Mouse (Mus musculus) midbrain, embryonic 13.5 days (tissue): Measurements from ENCODE around the gene Nkrf. TPM values are rescaled to one million over a fixed set of nuclear protein-coding genes. Genes with fewer than 3 reads are reported as not detected.
A peak's percentile ranks its signal among the peaks of the same experiment; 100 is the strongest.

ENCODE experiments used
- ATAC-seq: fragments of 200-750 bp; cut with Nextera tagmentation; 2 replicates; pipeline ENCODE4 v1.8.0; 2017; ENCODE audit warnings: mild to moderate bottlenecking, moderate TSS enrichment, moderate library complexity
- H3K27ac ChIP-seq: fragments of 300-500 bp; sonication (generic); 2 replicates; pipeline ENCODE4 v1.5.1; 2015; ENCODE audit warnings: inconsistent platforms, mild to moderate bottlenecking, moderate library complexity
- H3K27me3 ChIP-seq: fragments of 300-500 bp; sonication (generic); 2 replicates; pipeline ENCODE4 v1.6.1; 2015; ENCODE audit warnings: mild to moderate bottlenecking, inconsistent platforms
- H3K36me3 ChIP-seq: fragments of 300-500 bp; sonication (generic); 2 replicates; pipeline ENCODE4 v1.6.1; 2015; ENCODE audit warnings: mild to moderate bottlenecking, inconsistent platforms
- H3K4me1 ChIP-seq: fragments of 300-500 bp; sonication (generic); replicated peaks from 2 replicates; pipeline ENCODE4 v1.6.1; 2015; ENCODE audit warnings: inconsistent platforms
- H3K4me2 ChIP-seq: fragments of 300-500 bp; sonication (generic); replicated peaks from 2 replicates; pipeline ENCODE4 v1.6.1; 2015; ENCODE audit warnings: moderate library complexity, mild to moderate bottlenecking, inconsistent platforms
- H3K4me3 ChIP-seq: fragments of 300-500 bp; sonication (generic); replicated peaks from 2 replicates; pipeline ENCODE4 v1.5.1; 2015; ENCODE audit warnings: mild to moderate bottlenecking, inconsistent platforms
- H3K9ac ChIP-seq: fragments of 300-500 bp; sonication (generic); replicated peaks from 2 replicates; pipeline ENCODE4 v1.6.1; 2015; ENCODE audit warnings: mild to moderate bottlenecking, inconsistent platforms
- H3K9me3 ChIP-seq: fragments of 300-500 bp; sonication (generic); 2 replicates; pipeline ENCODE4 v1.6.1; 2016; ENCODE audit warnings: mild to moderate bottlenecking, inconsistent platforms
- WGBS: fragments of 180-500 bp; shearing (Covaris S2); methylation state at CpG from one replicate; pipeline ENCODE4 v1.1.7; 2015; 5-methylcytosine and 5-hydroxymethylcytosine counted together
- polyA plus RNA-seq: library from polyadenylated mRNA; unstranded; fragments of >200 nt; fragmentation: Nextera tagmentation; extraction: Ambion mirVana; gene quantifications from 2 replicates; pipeline ENCODE4 v1.2.1, GENCODE M21; 2015

Gene Nkrf
- polyA plus RNA-seq: 12.4 and 14.6 TPM in 2 replicates

- ATAC-seq: peak; percentile 77
- WGBS: 24% methylated on average over 33 of the region's 47 CpGs
- H3K27me3 ChIP-seq: no peaks in the 10 kb centered on the region
Measured at GRCm38 (mm10) chrX:36902321-36903114, at the start of gene Nkrf. Gene Nkrf (minus strand): TSS chrX:36902899.

GRCm38 (mm10) chrX:36941106-36941505 is 38.4 kb upstream of the Nkrf start:
- H3K4me2 ChIP-seq: no peak overlapping the region
- H3K36me3 ChIP-seq: peaks cover 12% of the 10 kb centered on the region
- 94% methylated on average over 3 of the region's 3 CpGs for WGBS
- no peak overlapping the region for H3K27ac ChIP-seq
- ATAC-seq: no peak
- no peak overlapping the region for H3K9ac ChIP-seq
- H3K27me3 ChIP-seq: no peaks in the 10 kb centered on the region
- no peaks in the 10 kb centered on the region for H3K9me3 ChIP-seq
- no peak overlapping the region for H3K4me3 ChIP-seq
- no peaks in the 10 kb centered on the region for H3K4me1 ChIP-seq

More at GRCm38 (mm10) chrX:36902321-36903114, at the start of gene Nkrf:
- peak within 1 kb of the TSS; percentile 87 for H3K27ac ChIP-seq
- peak within 1 kb of the TSS; percentile 59 for H3K4me3 ChIP-seq
- peaks cover 6% of the 10 kb centered on the region for H3K4me1 ChIP-seq
- peak within 1 kb of the TSS; percentile 74 for H3K9ac ChIP-seq
- peak within 1 kb of the TSS; percentile 56 for H3K4me2 ChIP-seq
- no peaks in the 10 kb centered on the region for H3K9me3 ChIP-seq
- no peaks in the 10 kb centered on the region for H3K36me3 ChIP-seq

- Histone ChIP-seq H3K9me3 (no peaks in the 10 kb centered on the region), H3K36me3 (peaks cover 12% of the 10 kb centered on the region), H3K4me2 (no peak overlapping the region), H3K4me1 (no peaks in the 10 kb centered on the region), H3K27me3 (no peaks in the 10 kb centered on the region), H3K27ac (no peak overlapping the region), H3K9ac (no peak overlapping the region), H3K4me3 (no peak overlapping the region)
- WGBS: 85% methylated on average over 4 of the region's 4 CpGs
- ATAC-seq: no peak
Measured at GRCm38 (mm10) chrX:36939806-36940413, 37.2 kb upstream of the Nkrf start.

- Histone ChIP-seq H3K4me1 (no peaks in the 10 kb centered on the region), H3K9me3 (no peaks in the 10 kb centered on the region), H3K36me3 (no peaks in the 10 kb centered on the region), H3K27ac (no peak overlapping the region), H3K4me3 (no peak overlapping the region), H3K9ac (no peak overlapping the region), H3K4me2 (no peak overlapping the region), H3K27me3 (no peaks in the 10 kb centered on the region)
- WGBS: 82% methylated on average over 7 of the region's 7 CpGs
- ATAC-seq: no peak
Measured at GRCm38 (mm10) chrX:36935326-36935966, 32.7 kb upstream of the Nkrf start.

- H3K9me3 ChIP-seq: no peaks in the 10 kb centered on the region
- H3K4me1 ChIP-seq: no peaks in the 10 kb centered on the region
- ATAC-seq: no peak
- H3K27me3 ChIP-seq: no peaks in the 10 kb centered on the region
- H3K4me3 ChIP-seq: no peak overlapping the region
- no peak overlapping the region for H3K4me2 ChIP-seq
- 43% methylated on average over 1 of the region's 1 CpGs for WGBS
- no peak overlapping the region for H3K27ac ChIP-seq
- H3K9ac ChIP-seq: no peak overlapping the region
- 0 out of 2 replicates have a peak, but pooled peaks cover 6% of the 10 kb centered on the region for H3K36me3 ChIP-seq
Measured at GRCm38 (mm10) chrX:36930574-36930973, 27.9 kb upstream of the Nkrf start.

GRCm38 (mm10) chrX:36929694-36930093 is 27.0 kb upstream of the Nkrf start:
- ATAC-seq: no peak
- H3K36me3 ChIP-seq: 0 out of 2 replicates have a peak, but pooled peaks cover 6% of the 10 kb centered on the region
- H3K27ac ChIP-seq: no peak overlapping the region
- no peak overlapping the region for H3K4me2 ChIP-seq
- H3K9me3 ChIP-seq: no peaks in the 10 kb centered on the region
- H3K27me3 ChIP-seq: no peaks in the 10 kb centered on the region
- no peak overlapping the region for H3K9ac ChIP-seq
- no peak overlapping the region for H3K4me3 ChIP-seq
- WGBS: 80% methylated on average over 4 of the region's 4 CpGs
- H3K4me1 ChIP-seq: no peaks in the 10 kb centered on the region

GRCm38 (mm10) chrX:36928791-36929190 is 26.1 kb upstream of the Nkrf start:
- Histone ChIP-seq H3K27ac (no peak overlapping the region), H3K4me2 (no peak overlapping the region), H3K9ac (no peak overlapping the region), H3K36me3 (0 out of 2 replicates have a peak, but pooled peaks cover 6% of the 10 kb centered on the region), H3K27me3 (no peaks in the 10 kb centered on the region), H3K4me3 (no peak overlapping the region), H3K4me1 (no peaks in the 10 kb centered on the region), H3K9me3 (no peaks in the 10 kb centered on the region)
- WGBS: 81% methylated on average over 4 of the region's 4 CpGs
- no peak for ATAC-seq

- ATAC-seq: no peak
- Histone ChIP-seq H3K4me1 (no peaks in the 10 kb centered on the region), H3K4me2 (no peak overlapping the region), H3K4me3 (no peak overlapping the region), H3K36me3 (peaks cover 11% of the 10 kb centered on the region; the same call in 1 of the 2 replicates), H3K27me3 (no peaks in the 10 kb centered on the region), H3K9ac (no peak overlapping the region), H3K27ac (no peak overlapping the region), H3K9me3 (no peaks in the 10 kb centered on the region)
- WGBS: 87% methylated on average over 4 of the region's 4 CpGs
Measured at GRCm38 (mm10) chrX:36921346-36921745, 18.6 kb upstream of the Nkrf start.

GRCm38 (mm10) chrX:36917749-36918148 is 15.1 kb upstream of the Nkrf start:
- Histone ChIP-seq H3K4me3 (no peak overlapping the region), H3K4me2 (no peak overlapping the region), H3K27ac (no peak overlapping the region), H3K9ac (no peak overlapping the region), H3K27me3 (no peaks in the 10 kb centered on the region), H3K36me3 (peaks cover 11% of the 10 kb centered on the region; the same call in 1 of the 2 replicates), H3K4me1 (no peaks in the 10 kb centered on the region), H3K9me3 (no peaks in the 10 kb centered on the region)
- ATAC-seq: no peak
- WGBS: 86% methylated on average over 1 of the region's 1 CpGs

GRCm38 (mm10) chrX:36911343-36911742 is 8.6 kb upstream of the Nkrf start:
- Histone ChIP-seq H3K27me3 (no peaks in the 10 kb centered on the region), H3K4me1 (no peaks in the 10 kb centered on the region), H3K4me3 (no peak overlapping the region), H3K9me3 (no peaks in the 10 kb centered on the region), H3K9ac (no peak overlapping the region), H3K4me2 (no peak overlapping the region), H3K27ac (no peak overlapping the region), H3K36me3 (no peaks in the 10 kb centered on the region)
- ATAC-seq: no peak
- WGBS: 45% methylated on average over 12 of the region's 12 CpGs

GRCm38 (mm10) chrX:36906539-36906938 is 3.8 kb upstream of the Nkrf start:
- no peaks in the 10 kb centered on the region for H3K4me1 ChIP-seq
- 38% methylated on average over 5 of the region's 5 CpGs for WGBS
- no peak overlapping the region for H3K4me2 ChIP-seq
- no peak for ATAC-seq
- H3K9ac ChIP-seq: no peak overlapping the region
- no peak overlapping the region for H3K4me3 ChIP-seq
- no peaks in the 10 kb centered on the region for H3K9me3 ChIP-seq
- H3K27ac ChIP-seq: no peak overlapping the region
- no peaks in the 10 kb centered on the region for H3K27me3 ChIP-seq
- no peaks in the 10 kb centered on the region for H3K36me3 ChIP-seq
